Mouse (Mus musculus) retina, adult 2 months (tissue): ENCODE results near the gene Gadl1.
A peak's percentile ranks its signal among the peaks of the same experiment; 100 is the strongest.

Experiments
- DNase-seq: peaks from one replicate; pipeline ENCODE4 v3.0.0-alpha.2; 2012; ENCODE audit warnings: low read depth, low spot score

The Gadl1 gene

GRCm38 (mm10) chr9:115909155-115909554 lies at the start of gene Gadl1:
Gadl1 (plus strand) TSS chr9:115909455.
- DNase-seq: no peak

DNA sequence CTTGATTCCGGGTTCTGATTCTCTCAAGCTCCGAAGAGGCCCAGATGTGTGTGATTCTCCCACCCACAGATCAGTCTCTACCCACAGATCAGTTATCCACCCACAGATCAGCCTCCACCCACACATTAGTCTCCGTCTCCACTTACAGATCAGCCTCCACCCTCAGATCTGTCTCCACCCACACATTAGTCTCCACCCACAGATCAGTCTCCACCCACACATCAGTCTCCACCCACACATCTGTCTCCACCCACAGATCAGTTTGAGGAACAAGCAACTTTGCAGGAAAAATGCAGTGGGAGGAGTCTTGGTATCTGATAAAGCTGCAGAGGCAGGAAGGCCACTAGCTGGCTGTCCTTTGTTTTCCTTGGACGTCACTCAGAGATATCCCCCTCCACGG lies 46.5 kb upstream of the Gadl1 start:
- no peak for DNase-seq

- no peak for DNase-seq
Observed at GRCm38 (mm10) chr9:115863326-115863725, 45.9 kb upstream of the Gadl1 start.

GRCm38 (mm10) chr9:115867277-115867676 lies 42.0 kb upstream of the Gadl1 start:
- peak; percentile 20 for DNase-seq

DNA sequence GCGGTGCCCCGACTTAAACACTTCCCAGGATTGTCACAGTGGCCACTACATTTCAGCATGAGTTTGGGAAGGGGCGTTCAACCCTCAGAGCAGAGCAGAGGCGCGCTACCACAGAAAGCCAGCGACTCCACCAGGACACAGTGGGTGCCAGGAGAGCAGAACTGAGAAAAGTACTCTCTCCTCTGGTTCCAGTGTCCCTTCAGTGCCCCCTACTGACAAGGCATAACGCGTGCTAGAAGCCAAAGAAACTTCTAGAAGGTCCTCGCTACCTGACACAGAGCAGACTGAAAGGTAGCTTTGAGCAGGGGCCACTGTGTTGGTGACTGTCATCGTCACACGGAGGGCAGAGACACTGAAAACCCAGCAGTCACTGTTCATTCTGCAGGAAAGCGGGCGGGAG lies 39.1 kb upstream of the Gadl1 start:
- DNase-seq: no peak

DNA sequence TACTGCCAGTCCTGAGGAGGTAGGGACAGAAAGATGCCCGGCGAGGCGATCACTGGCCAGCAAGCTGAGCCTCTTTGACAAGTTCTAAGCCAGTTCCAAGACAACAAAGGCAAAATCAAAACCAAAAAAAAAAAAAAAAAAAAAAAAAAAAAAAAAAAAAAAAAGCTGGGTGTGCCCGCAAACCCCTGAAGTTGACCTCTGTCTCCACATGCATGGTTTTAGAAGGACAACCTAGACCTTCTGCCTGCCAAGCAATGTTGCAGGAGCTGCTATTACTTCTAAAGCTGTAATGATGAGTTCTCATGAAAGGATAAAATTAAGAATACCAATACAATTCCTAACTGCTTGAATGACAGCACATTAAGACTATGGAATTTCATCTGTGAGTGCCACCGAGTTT lies 38.6 kb upstream of the Gadl1 start:
- DNase-seq: no peak

DNA sequence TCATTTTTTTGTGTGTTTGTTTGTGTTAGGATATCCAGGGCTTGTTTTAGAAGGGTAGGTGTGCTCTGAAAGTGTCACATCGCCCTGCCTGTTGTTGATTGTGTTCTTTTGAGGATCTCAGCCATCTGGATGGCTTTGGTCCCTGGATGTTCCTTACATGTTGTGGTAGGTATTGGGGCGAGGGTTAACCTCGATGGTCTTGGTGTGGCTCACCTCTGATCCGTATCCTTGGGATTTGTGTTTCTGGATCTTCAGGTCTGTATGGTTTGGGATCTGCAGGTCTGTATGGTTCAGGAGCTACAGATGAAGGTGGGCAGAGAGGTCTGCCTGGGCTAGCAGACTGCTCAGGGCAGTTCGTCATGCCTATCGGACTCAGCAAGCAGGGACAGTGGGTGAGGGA lies 28.8 kb upstream of the Gadl1 start:
- no peak for DNase-seq

DNA sequence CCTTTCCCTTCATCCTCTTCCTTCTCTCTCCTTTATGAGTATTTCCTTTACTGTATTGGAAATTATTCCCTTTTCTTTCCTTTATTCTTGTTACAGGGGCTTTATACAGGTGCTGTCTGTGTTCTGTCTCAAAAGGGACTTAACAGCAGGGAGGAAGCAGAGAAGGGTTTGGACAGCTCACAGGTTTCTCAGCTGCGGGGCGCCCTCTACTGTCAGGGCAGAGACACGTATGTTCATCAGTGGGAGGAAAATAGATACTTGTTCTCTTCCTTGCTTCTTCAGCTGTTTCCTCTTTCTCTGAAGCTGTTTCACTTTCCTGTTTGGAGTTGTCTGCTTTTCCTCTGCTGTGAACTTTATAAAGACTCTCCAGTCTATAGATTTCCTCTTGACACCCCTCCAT lies 28.1 kb upstream of the Gadl1 start:
- no peak for DNase-seq

DNA sequence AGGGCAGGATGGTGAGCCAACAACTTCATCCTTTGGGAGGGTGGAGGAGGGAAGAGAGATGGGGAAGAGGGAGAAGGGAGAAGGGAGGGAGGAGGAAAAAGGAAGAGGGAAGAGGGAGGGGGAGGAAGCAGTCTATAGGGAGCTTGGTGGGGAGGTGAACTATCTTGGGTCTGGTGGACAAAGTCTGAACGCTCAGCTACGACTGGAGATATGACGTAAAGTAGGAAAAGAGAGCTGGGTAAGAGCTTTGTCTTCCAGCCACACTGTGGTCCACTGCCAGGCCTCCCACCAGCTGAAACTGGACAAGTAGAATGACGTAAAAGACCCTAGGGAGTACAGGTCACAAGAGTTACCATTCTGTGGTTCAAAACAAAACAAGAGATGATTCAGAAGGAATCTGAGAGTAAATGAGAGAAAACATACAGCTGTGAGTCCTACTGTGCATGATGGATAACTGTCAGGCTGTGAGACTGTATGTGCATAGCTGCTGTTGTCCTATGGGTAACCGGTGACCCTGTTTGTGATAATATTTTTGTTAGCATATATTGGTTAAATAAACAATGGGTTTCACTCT lies 26.5 kb upstream of the Gadl1 start:
- DNase-seq: no peak

DNA sequence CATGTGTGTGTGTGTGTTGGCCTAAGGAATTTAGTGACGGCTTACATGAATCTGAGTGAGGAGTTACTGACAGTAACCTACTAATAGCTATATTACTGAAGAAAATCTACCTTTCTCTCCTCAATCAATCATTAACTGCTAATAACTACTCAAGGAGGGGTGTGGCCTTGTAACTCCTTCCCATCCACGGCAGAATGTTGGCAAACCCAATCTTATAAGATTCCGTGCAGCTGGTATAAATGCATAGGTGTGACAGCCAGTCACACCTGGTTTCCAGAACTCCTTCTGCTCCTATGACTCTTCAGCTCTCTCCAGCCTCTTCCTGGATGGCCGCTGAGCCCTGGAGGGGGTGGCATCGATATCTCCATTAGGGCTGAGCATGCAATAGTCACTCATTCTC lies 25.8 kb upstream of the Gadl1 start:
- no peak for DNase-seq

GRCm38 (mm10) chr9:115887571-115887970 lies 21.7 kb upstream of the Gadl1 start:
- no peak for DNase-seq

DNA sequence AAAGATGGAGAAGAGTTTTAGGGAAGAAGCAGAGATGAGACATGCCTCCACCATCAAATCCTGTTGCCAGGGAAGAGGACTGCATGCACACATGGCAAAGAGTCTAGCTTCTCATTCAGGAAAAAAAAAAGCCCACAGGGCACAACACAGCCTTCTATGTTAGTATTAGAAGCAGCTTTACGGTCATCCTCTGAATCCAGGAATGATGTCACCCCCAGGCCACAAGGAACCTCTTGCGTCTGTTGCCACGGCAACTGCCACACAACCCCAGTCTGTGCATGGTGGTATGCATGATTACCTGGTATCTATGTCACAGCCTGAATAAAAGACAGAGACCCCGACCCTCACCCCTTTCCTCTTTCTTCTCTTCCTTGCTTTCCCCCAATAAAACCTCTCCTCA lies 16.1 kb upstream of the Gadl1 start:
- no peak for DNase-seq

DNA sequence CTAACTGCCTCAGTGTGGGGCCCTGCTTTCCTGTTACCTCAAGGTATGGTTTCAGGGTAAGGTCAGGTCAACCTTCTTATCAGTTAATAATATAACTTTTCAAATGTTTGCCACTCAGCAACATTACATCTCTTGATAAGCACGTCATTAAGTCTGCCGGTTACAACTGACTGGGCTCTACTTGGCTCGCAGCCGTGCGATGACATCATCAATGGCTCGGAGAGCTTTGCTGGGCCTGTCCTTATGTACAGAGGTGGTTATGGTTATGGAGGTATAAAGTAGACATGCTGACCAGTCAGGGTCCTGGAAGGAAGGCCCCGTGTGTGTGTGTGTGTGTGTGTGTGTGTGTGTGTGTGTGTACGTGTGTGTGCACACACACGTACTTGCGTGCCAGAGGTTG lies 15.3 kb upstream of the Gadl1 start:
- no peak for DNase-seq

GRCm38 (mm10) chr9:115908325-115908724 lies 930 bp upstream of the Gadl1 start:
- no peak for DNase-seq

GRCm38 (mm10) chr9:115914006-115914405 lies 4.8 kb downstream of the Gadl1 start:
- no peak for DNase-seq

- DNase-seq: no peak
Observed at GRCm38 (mm10) chr9:115915586-115916270, 6.5 kb downstream of the Gadl1 start.

DNA sequence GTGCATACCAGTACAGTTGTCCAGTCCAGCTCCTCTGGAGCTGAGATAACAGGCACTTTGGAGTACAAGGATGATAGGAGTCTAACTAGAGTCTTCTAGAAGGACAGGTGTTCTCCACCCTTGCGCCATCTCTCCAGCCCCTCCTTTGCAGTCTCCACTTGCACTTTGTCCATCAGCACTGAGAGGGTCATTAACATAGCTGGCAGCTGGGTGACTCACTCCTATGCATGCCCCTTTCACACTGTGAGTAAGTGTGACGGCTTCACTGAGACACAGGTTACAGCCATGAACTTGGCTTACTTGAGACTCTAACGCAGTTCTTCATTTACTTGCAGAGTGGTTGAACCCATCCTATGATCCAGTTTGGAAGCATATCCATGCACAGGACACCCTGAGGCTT lies 10.5 kb downstream of the Gadl1 start:
- no peak for DNase-seq

DNA sequence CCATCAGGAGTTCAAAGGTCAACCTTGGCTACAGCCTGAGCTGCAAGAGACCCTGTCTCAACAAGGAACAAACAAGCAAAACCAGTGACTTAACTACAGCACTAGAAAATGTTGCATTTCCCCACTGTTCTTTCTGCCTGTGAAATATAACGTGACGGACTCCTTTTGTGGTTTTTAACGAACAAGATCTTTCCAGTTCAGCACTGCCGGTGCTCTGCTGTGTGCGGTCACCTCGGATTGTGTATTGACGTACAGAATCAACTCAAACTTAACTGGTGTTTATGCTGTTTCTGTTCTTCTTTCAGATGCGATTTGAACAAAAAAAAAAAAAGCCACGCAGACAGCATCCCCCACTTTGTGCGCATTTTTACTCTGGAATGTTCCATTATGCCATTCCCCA lies 13.4 kb downstream of the Gadl1 start:
- DNase-seq: no peak

DNA sequence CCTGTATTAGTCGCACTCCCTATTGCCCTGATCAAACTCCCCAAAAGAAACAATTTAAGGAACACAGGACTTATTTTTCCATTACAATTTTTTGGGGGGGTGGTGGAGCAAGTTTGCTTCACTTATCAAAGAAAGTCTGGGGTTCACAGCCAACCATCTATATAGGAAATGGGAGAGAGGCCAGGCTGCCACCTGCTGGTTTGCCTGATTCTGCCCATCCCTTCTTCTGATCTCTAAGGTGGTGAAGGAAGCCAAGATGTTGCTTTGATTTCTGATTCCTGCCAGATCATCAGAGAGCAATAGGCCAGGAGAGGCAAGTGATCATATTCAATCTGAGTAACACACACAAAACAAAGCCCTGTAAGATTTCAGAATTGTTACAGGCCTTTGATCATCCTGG lies 14.8 kb downstream of the Gadl1 start:
- no peak for DNase-seq

- no peak for DNase-seq
Observed at GRCm38 (mm10) chr9:115931803-115932202, 22.5 kb downstream of the Gadl1 start.

DNA sequence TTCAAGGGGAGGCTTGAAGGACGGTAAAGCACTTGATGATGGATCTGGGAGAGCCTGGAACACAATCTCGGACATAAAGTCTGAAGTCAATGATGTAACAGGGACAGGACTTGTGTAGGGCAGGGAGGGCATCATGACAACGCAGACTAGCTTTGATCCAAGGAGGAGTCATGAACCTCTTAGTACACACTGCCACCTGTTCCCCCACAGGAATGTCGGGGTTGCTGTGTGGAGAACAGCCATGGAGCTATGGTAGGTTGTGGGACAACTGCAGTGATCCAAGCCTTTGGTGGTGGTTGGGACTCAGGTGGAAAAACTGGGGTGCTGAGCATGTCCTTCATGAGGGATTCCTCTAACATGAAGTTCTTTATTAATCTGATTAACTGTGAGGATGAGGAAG lies 23.5 kb downstream of the Gadl1 start:
- no peak for DNase-seq

GRCm38 (mm10) chr9:115933243-115933964 lies 24.1 kb downstream of the Gadl1 start:
- DNase-seq: no peak

- DNase-seq: no peak
Observed at GRCm38 (mm10) chr9:115934288-115934687, 25.0 kb downstream of the Gadl1 start.
